Mouse (Mus musculus) Patski (cell line): ENCODE measurements at regions not wholly inside any gene's neighbourhood (a gene's known extent, or its start where the extent isn't known, plus 50 kb on each side); places are given as distances from the start of the nearest gene placed in this dataset.
A peak's percentile ranks its signal among the peaks of the same experiment; 100 is the strongest.

Experiments
- ATAC-seq: fragments of 100-300 bp; one replicate; pipeline ENCODE4 v1.8.0; 2021
- CTCF ChIA-PET: fragments of 350-600 bp; sonication (Branson Sonifier 250); formaldehyde crosslinking; loops from one replicate; lab custom pipeline; 2022; ENCODE audit warnings: inconsistent platforms; lab: Charles Lee
- POLR2A ChIA-PET: fragments of 350-600 bp; sonication (Branson Sonifier 250); formaldehyde crosslinking; loops from one replicate; lab custom pipeline; 2022; ENCODE audit warnings: antibody characterized with exemption, inconsistent platforms; lab: Charles Lee
- DNase-seq: peaks from one replicate; pipeline ENCODE4 v3.0.0-alpha.2; 2011; ENCODE audit warnings: low read depth, low spot score
- H3K27me3 ChIP-seq: fragments of 371-371 bp; one replicate; pipeline ENCODE4 v1.5.1; 2021
- CTCF ChIP-seq: fragments of 100-300 bp; IDR thresholded peaks from one replicate; pipeline ENCODE4 v1.5.1; 2021
- in situ Hi-C: fragments of 300-500 bp; cut with MboI; formaldehyde crosslinking; loops from 3 replicates; pipeline ENCODE4 v1.11.1; 2018; ENCODE audit warnings: low pct_unique_long_range_greater_than_20kb, mixed read lengths

DNA sequence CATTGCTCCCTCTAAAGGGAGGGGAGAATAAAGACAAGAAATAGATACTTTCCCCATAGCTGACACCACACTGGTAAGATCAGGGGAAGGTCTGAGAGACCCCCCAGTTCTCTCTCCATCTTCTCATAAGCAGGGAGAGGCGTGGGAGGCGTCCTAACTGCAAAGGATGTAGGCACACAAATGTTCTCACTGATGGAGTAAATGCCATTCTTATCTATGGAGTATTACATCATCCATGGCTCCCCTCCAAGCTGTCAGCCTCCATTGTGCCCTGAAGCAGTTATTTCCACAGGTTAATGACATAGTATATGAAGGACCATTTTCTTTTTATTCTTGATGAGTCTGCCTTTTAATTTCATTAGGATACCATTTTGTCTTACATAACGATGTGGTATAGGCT, 103.2 kb downstream of the Evx1 start:
- H3K27me3 ChIP-seq, result no peaks in the 10 kb centered on the region
- TF ChIP-seq CTCF, result no peak
- no peak for ATAC-seq
- POLR2A ChIA-PET, result no interaction called here
- CTCF ChIA-PET, result no interaction called here
- DNase-seq, result no peak
- in situ Hi-C loops, result no loop called here

DNA sequence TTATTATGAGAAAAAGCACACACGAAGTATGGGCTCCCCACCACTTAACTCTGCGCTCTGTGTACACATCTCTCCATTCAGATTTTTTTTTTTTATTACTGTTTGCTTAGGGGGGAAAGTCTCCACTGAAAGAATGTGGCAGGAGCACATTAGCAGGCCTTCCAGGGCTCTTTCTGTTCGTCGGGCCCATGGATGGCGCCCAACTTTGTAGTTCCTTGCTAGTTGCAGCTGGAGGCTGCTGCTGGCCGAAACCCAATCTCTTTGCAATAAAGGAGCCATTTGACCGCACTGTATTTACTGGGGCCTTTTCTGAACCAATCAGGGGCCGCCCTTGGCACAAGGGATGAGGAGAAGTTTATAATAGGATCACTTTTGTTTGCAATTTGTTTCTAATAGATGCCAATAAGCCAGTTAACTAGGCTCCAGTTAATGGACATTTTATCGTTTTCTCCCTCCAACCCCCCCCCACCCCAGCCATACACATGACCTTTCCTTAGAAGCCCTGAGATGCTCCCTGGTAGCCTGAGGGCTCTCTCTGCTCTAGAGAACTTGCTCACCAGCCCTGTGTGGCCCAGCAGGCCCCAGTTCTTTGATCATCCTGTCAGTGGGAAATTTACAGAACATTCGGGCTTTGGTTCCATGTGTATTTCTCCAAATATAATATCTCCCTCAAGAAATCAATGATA, 104.3 kb downstream of the Evx1 start:
- POLR2A ChIA-PET, result no interaction called here

DNA sequence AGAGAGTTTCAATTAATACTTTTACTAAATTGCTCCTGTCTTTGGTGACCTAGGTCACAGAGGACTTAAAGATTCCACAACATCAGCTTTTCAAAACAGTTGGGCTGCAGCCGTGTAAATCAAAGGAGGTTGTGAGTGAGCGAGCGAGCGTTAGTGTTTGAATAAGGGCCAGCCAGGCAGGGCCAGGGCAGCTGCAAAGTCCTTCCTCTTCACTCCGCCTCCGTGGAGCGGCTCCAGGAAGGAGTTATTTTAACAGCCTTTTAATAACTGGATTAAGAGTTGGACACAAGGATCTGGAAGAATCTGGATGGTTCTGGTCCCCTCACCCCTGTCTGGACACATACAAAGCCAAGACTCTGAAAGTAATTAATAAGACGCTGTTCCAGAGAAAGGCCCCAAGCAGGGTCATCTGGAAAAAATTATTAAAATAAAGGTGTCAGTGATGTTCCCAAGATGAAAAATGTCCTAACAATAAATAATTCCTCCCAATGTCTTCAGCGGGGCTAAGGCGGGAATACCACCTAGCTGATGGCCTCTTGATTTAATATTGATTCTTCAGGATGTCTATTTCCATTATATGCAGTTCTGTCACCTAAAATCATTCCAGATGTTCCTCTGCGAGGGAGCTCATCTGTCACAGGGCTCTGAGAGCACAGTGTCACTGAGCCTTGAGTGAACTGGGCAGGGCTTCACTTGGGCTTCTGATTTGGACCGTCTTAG, 105.3 kb downstream of the Evx1 start:
- DNase-seq, result no peak
- ChIA-PET POLR2A (no interaction called here), CTCF (interaction anchor here (1.0 kb wide), 1 partner anchor 306 kb away, joined by 3 read pairs; no protein-coding TSS in a partner anchor)
- no peak for ATAC-seq
- in situ Hi-C loops, result no loop called here
- H3K27me3 ChIP-seq, result no peaks in the 10 kb centered on the region
- TF ChIP-seq CTCF, result no peak

More for the DNA sequence above, 104.3 kb downstream of the Evx1 start:
- DNase-seq (no peak), ATAC-seq (no peak)
- CTCF ChIA-PET, result no interaction called here
- in situ Hi-C loops, result no loop called here
- H3K27me3 ChIP-seq, result no peaks in the 10 kb centered on the region
- no peak for TF ChIP-seq CTCF

DNA sequence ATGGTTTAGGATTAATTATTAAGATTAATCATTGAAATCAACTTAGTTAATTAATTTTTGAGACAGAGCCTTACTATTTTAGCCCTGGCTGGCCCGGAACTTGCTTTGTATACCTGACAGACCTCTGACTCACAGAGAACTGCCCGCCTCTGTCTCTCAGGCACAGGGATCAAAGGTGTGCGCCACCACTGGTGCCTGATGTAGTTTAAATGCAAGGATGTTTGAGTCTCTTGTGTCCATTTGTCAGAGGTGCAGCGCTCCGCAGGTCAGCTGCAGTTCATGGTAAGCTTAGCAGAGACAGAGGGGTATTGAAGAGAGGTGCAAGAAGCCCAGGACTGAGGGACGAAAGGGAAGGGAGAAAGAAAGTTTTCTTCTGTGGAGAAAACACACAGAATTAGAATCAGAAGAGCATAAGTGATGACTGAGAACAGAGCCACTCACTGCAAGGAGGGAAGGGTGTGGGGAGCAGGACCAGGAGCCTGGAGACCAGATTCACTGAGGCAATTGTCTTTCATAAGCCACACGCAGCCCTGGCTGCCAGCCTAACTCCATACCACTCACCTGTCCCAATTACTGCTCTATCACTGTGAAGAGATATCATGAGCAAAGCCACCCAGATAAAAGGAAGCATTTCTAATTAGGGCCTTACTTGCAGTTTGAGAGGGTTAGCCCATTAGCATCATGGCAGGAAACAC, 107.1 kb downstream of the Evx1 start:
- in situ Hi-C loops, result no loop called here
- ChIA-PET POLR2A (no interaction called here), CTCF (no interaction called here)
- no peak for ATAC-seq
- TF ChIP-seq CTCF, result no peak
- no peak for DNase-seq
- no peaks in the 10 kb centered on the region for H3K27me3 ChIP-seq

DNA sequence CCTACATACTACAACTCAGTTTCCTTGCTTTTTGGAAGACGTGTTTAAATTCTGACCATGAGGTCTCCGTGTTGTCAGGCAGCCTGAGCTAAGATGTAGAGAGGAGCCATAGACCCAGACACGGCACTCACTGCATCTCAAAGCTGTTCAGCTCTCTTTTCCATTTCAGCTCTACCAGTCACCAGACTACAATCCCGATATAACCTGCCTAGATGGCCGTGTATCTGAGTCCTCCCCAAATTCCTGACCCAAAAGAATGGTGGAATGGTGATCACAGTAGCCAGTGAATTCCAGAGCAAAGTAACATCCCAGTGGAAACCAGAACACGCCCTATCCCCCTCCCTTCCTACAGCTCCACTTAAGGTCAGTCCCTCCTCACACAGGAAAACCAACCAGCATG, 108.5 kb downstream of the Evx1 start:
- no peaks in the 10 kb centered on the region for H3K27me3 ChIP-seq
- POLR2A ChIA-PET, result interaction anchor here (0.5 kb wide), 1 partner anchor 66 kb away, joined by 5 read pairs; no protein-coding TSS in a partner anchor
- ATAC-seq (no peak), DNase-seq (no peak)
- CTCF ChIA-PET, result no interaction called here
- in situ Hi-C loops, result no loop called here
- no peak for TF ChIP-seq CTCF

DNA sequence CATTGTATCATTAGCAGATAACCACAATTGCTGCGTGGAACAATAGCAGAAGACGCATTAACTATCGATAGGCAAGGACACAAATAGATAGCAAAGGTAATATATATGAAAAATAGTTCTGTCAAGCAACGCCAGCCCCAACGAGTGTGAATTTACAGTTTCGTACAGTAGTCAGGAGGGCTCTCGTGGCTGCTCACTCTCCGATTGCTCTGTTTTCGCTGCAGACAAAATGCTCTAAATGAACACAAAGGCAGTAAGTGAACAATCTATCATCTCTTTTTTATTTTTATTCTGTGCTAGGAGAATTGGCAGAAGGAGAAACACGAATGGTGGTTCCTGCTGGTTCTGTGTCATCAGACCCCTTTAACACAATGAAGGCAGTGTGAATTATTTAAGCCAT, 109.4 kb downstream of the Evx1 start:
- ATAC-seq (no peak), DNase-seq (no peak)
- CTCF ChIA-PET, result no interaction called here
- no peak for TF ChIP-seq CTCF
- POLR2A ChIA-PET, result no interaction called here
- in situ Hi-C loops, result no loop called here
- H3K27me3 ChIP-seq, result no peaks in the 10 kb centered on the region

DNA sequence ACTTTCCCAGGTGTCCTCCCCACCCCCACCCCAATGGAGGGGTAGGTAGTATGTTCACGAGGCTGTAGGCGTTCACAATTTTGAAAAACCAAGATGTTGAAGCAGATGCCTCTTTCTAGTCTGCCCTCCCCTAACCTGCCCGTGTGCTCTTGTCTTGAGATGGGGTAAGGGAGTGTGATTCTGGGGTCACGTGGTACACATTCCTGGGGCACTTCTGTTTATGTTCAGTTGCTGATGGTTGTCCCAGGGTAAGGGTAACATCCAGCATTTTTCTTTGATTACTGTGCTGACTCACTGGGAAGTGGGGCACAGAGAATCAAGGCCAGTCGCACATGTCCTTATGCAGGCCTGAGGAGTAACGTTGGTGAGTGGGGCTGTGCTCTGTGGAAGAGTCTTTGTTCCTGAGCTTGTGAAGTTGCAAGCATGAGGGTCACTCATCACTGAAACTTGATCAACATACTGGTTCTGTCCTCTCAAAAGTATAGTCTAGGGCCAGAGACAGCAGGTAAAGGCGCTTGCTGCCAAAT, 110.3 kb downstream of the Evx1 start:
- H3K27me3 ChIP-seq, result no peaks in the 10 kb centered on the region
- DNase-seq (no peak), ATAC-seq (no peak)
- POLR2A ChIA-PET, result no interaction called here
- in situ Hi-C loops, result no loop called here
- CTCF ChIA-PET, result no interaction called here
- no peak for TF ChIP-seq CTCF

DNA sequence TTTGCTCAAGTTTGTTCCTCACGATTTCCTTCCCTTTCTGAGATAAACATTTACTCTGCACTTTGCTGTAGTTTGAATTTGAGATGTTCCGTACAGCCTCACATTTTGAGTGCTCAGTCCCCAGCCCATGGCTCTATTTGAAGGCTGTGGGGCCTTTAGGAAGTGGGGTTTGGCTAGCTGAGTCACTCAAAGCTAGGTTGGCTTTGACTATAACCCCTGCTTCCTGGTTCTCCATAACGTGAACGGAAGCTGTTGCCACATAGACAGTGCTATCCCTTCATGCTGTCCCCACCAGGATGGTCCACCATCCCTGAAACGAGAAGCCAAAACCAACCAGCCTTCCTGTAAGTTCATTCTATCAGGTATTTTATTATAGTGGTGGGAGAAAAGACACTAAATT, 111.1 kb downstream of the Evx1 start:
- CTCF ChIA-PET, result no interaction called here
- no peak for TF ChIP-seq CTCF
- ATAC-seq, result no peak
- DNase-seq, result no peak
- in situ Hi-C loops, result no loop called here
- H3K27me3 ChIP-seq, result no peaks in the 10 kb centered on the region
- POLR2A ChIA-PET, result no interaction called here

DNA sequence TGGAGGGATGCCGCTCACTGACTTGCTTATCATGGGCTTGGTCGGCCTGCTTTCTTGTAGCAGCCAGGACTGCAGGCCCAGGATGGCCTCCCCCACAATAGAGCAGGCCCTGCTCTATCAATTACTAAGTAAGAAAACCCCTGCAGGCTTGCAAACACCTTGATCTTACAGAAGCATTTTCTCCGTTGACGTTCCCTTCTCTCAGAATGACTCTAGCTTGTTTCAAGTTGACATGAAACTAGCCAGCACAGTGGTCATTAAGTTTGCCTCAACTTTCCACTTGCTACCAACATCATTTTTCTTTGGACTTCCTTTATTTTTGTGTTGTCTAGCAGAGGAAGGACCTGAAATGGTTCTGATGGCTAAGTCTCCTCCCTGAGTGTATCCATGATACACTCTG, 111.8 kb downstream of the Evx1 start:
- POLR2A ChIA-PET, result interaction anchor here (0.6 kb wide), 1 partner anchor 22 kb away, joined by 4 read pairs; no protein-coding TSS in a partner anchor
- ATAC-seq (no peak), DNase-seq (no peak)
- H3K27me3 ChIP-seq, result no peaks in the 10 kb centered on the region
- TF ChIP-seq CTCF, result no peak
- in situ Hi-C loops, result no loop called here
- CTCF ChIA-PET, result no interaction called here

DNA sequence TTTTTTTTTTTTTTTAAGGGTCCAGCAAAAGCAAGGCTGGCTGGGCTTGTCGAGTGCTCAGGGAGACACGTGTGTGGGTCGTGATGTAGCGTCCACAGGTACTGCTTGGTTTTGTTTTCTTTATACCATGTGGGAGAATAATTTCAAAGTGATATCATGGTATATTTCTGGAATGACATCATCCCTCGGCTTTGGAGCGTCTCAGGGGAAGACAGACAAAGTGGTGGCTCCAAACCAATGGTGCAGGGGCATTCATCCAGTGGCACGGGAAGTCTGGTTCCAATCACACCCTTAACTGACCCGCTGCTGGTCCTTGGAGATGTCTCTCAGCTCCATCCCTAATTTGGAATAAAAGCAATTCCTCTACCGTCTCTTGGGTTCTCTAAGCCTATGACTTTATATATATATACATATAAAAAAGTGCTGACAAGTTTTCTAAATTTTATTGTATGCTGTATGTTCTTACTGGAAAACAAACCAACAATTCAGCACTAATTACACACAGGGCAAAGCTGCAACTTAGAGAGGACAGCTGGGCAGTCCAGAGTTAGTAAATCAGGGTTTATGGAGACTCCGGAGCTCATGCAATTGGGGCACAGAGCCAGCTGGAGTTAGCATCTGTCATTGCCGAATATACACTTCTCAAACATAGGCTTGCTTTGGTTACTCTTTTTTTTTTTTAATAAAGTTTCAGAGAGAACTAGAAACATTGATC, 115.3 kb downstream of the Evx1 start:
- DNase-seq (peak; percentile 54), ATAC-seq (peak; percentile 31)
- TF ChIP-seq CTCF, result no peak
- ChIA-PET POLR2A (interaction anchor here (0.6 to 0.7 kb wide), 2 partner anchors 902 to 971 kb away, joined by 4 to 5 read pairs; no protein-coding TSS in a partner anchor), CTCF (interaction anchor here (0.7 to 0.9 kb wide), 2 partner anchors 26 to 1531 kb away, joined by 3 read pairs; no protein-coding TSS in a partner anchor)
- in situ Hi-C loops, result no loop called here
- H3K27me3 ChIP-seq, result no peaks in the 10 kb centered on the region
